Mouse (Mus musculus): Measurements from ENCODE around the gene Sdc3. TPM values are rescaled to one million over a fixed set of nuclear protein-coding genes. Genes with fewer than 3 reads are reported as not detected.

Gene Sdc3
- polyA plus RNA-seq, 1 experiment from 2014 or later, result 8.0 TPM

DNA sequence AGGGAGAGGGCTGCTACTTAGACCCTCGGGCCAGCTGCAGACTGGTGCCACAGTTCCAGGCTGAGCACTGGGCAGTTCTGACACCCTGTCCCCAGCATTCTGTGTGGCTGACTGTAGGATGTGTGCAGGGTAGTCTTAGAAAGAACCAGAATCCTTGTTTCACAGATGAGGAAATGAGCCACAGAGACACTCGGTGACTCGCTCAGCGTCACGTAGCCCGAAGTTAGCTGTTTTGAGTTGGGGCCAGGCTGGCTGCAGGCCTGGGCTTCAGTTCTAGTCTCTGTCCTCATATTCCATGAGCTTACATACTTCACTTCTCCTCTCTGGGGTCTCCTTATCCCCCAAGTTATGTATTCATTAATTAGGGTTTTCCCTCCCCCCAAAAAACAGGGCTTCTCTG is 3.6 kb downstream of the Sdc3 start:
- H3K9ac ChIP-seq, result no peak overlapping the region
- WGBS (ENCODE audit: insufficient replicate concordance), result 77% methylated on average over 6 of the region's 6 CpGs
- H3K9me3 ChIP-seq (replicated peaks), result no peaks in the 10 kb centered on the region
- H3K4me1 ChIP-seq, result peaks cover 33% of the 10 kb centered on the region
- no peaks in the 10 kb centered on the region for H3K36me3 ChIP-seq
- H3K4me2 ChIP-seq, result no peak overlapping the region
- peaks cover 66% of the 10 kb centered on the region for H3K27me3 ChIP-seq (replicated peaks)
- ATAC-seq, result no peak
- H3K27ac ChIP-seq, result no peak overlapping the region
- H3K4me3 ChIP-seq, result no peak overlapping the region

GRCm38 (mm10) chr4:130797201-130798051 is 5.1 kb downstream of the Sdc3 start:
- Histone ChIP-seq H3K36me3 (no peaks in the 10 kb centered on the region), H3K4me3 (no peak overlapping the region), H3K9ac (no peak overlapping the region), H3K4me2 (peak overlapping the region; percentile 16; the same call in 1 of the 2 replicates), H3K9me3 (replicated peaks) (no peaks in the 10 kb centered on the region), H3K27me3 (replicated peaks) (peaks cover 51% of the 10 kb centered on the region), H3K4me1 (peaks cover 34% of the 10 kb centered on the region), H3K27ac (0 out of 2 replicates have a peak overlapping the region, but pooled peaks have one; percentile 30)
- WGBS (ENCODE audit: insufficient replicate concordance), result 28% methylated on average over 15 of the region's 15 CpGs
- ATAC-seq, result no peak

- Histone ChIP-seq H3K9ac (no peak overlapping the region), H3K27ac (no peak overlapping the region), H3K36me3 (no peaks in the 10 kb centered on the region), H3K9me3 (replicated peaks) (no peaks in the 10 kb centered on the region), H3K27me3 (replicated peaks) (peaks cover 41% of the 10 kb centered on the region), H3K4me1 (peaks cover 29% of the 10 kb centered on the region), H3K4me2 (no peak overlapping the region), H3K4me3 (no peak overlapping the region)
- WGBS (ENCODE audit: insufficient replicate concordance), result 41% methylated on average over 1 of the region's 1 CpGs
- ATAC-seq, result no peak
Measured at GRCm38 (mm10) chr4:130798416-130798815, 6.1 kb downstream of the Sdc3 start.

GRCm38 (mm10) chr4:130799118-130799517 is 6.8 kb downstream of the Sdc3 start:
- 46% methylated on average over 4 of the region's 4 CpGs for WGBS (ENCODE audit: insufficient replicate concordance)
- Histone ChIP-seq H3K9me3 (replicated peaks) (no peaks in the 10 kb centered on the region), H3K4me2 (no peak overlapping the region), H3K9ac (no peak overlapping the region), H3K4me3 (no peak overlapping the region), H3K27ac (no peak overlapping the region), H3K4me1 (peaks cover 29% of the 10 kb centered on the region), H3K27me3 (replicated peaks) (peaks cover 36% of the 10 kb centered on the region), H3K36me3 (no peaks in the 10 kb centered on the region)
- no peak for ATAC-seq

GRCm38 (mm10) chr4:130799582-130799981 is 7.2 kb downstream of the Sdc3 start:
- H3K4me1 ChIP-seq, result peaks cover 29% of the 10 kb centered on the region
- 40% methylated on average over 5 of the region's 5 CpGs for whole genome bisulfite sequencing (ENCODE audit: insufficient replicate concordance)
- no peak overlapping the region for H3K9ac ChIP-seq
- no peak overlapping the region for H3K27ac ChIP-seq
- ATAC-seq, result no peak
- no peaks in the 10 kb centered on the region for H3K9me3 ChIP-seq (replicated peaks)
- peaks cover 31% of the 10 kb centered on the region for H3K27me3 ChIP-seq (replicated peaks)
- no peaks in the 10 kb centered on the region for H3K36me3 ChIP-seq
- no peak overlapping the region for H3K4me2 ChIP-seq
- no peak overlapping the region for H3K4me3 ChIP-seq

DNA sequence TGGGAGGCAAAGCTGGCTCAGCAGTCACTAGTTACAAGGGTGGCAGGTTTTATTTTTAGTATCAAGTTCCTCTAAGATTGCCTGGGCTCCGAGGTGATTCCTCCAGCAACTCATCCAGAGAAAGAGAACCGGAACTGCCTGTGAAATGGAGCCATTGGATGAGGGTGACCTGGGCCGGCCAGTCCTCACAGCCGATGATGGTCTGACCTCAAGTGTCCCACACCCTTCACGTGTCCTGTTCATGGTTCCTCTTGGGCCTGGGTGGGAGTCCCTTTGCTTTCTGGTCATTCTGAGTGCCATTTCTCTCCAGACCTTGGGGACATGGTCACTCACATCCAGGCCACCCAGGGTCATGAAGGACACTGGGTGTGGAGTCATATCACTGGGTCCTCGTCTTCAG is 7.8 kb downstream of the Sdc3 start:
- Histone ChIP-seq H3K4me3 (no peak overlapping the region), H3K9me3 (replicated peaks) (no peaks in the 10 kb centered on the region), H3K27me3 (replicated peaks) (peaks cover 26% of the 10 kb centered on the region; the same call in 1 of the 2 replicates), H3K4me2 (no peak overlapping the region), H3K9ac (no peak overlapping the region), H3K27ac (no peak overlapping the region), H3K4me1 (peaks cover 29% of the 10 kb centered on the region), H3K36me3 (no peaks in the 10 kb centered on the region)
- no peak for ATAC-seq
- WGBS (ENCODE audit: insufficient replicate concordance), result 63% methylated on average over 6 of the region's 6 CpGs

- WGBS (ENCODE audit: insufficient replicate concordance), result 75% methylated on average over 5 of the region's 5 CpGs
- Histone ChIP-seq H3K4me1 (peaks cover 29% of the 10 kb centered on the region), H3K36me3 (no peaks in the 10 kb centered on the region), H3K4me3 (no peak overlapping the region), H3K4me2 (no peak overlapping the region), H3K9ac (no peak overlapping the region), H3K9me3 (replicated peaks) (no peaks in the 10 kb centered on the region), H3K27me3 (replicated peaks) (peaks cover 16% of the 10 kb centered on the region; the same call in 1 of the 2 replicates), H3K27ac (no peak overlapping the region)
- ATAC-seq, result no peak
Measured at GRCm38 (mm10) chr4:130801198-130801597, 8.9 kb downstream of the Sdc3 start.

DNA sequence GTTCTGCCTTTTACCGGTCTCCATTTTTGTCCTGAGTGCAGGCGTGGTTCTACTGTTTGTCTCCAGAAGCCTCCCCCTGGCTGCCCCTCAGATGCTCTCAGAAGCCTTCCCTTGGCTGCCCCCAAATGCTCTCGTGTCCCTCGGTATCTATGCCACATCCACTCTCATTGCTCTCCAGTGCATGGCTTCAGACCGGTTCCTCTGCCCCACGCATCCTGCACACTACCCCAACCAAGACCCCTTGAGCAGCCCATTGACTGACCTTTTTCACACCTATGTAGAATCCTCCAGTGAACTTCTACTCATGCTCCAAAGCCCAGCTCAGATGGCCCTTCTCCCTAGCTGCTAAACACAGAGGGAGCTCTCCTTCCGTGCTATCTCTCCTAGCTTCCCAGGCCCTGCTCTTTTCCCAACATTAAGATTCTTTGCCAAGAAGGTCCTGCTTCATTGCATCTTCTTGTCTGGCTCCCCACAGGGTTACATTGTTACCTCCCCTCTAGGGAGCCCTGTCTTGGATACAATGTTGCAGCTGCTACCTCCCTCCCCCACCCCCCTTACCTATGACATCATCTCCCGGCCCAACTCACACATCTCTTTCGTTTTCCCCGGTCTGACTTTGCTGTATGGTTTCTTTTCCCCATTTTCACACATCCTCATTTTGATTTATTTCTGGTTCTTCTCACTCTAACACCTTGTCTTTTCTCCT is 9.4 kb downstream of the Sdc3 start:
- no peaks in the 10 kb centered on the region for H3K36me3 ChIP-seq
- no peaks in the 10 kb centered on the region for H3K9me3 ChIP-seq (replicated peaks)
- H3K4me1 ChIP-seq, result peaks cover 28% of the 10 kb centered on the region
- 56% methylated on average over 10 of the region's 10 CpGs for WGBS (ENCODE audit: insufficient replicate concordance)
- H3K27ac ChIP-seq, result no peak overlapping the region
- H3K27me3 ChIP-seq (replicated peaks), result peaks cover 10% of the 10 kb centered on the region; the same call in 1 of the 2 replicates
- H3K4me2 ChIP-seq, result no peak overlapping the region
- H3K9ac ChIP-seq, result no peak overlapping the region
- ATAC-seq, result no peak
- no peak overlapping the region for H3K4me3 ChIP-seq

DNA sequence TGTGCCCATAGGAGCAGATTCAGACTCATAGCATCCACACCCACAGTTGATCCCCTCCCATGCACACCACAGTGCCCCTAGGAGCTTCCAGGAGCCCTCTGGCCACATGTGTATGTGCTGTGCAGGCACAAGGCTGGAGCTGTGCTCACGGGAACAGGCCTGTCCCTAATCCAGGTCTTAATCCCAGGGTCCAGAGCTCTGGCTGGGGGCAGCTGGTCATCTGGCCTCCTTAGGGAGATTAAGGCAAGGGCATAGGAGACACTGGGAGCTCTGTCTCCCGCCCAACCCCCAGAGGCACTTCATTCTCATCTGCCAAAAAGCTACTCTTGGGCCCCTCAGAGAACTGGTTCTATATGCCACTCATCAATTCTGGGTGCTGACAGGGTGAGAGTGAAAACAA is 11.3 kb downstream of the Sdc3 start:
- H3K9ac ChIP-seq, result no peak overlapping the region
- no peak overlapping the region for H3K27ac ChIP-seq
- no peak for ATAC-seq
- no peaks in the 10 kb centered on the region for H3K36me3 ChIP-seq
- H3K4me1 ChIP-seq, result peaks cover 16% of the 10 kb centered on the region
- WGBS (ENCODE audit: insufficient replicate concordance), result 61% methylated on average over 2 of the region's 2 CpGs
- H3K9me3 ChIP-seq (replicated peaks), result no peaks in the 10 kb centered on the region
- H3K27me3 ChIP-seq (replicated peaks), result no peaks in the 10 kb centered on the region
- no peak overlapping the region for H3K4me3 ChIP-seq
- no peak overlapping the region for H3K4me2 ChIP-seq

DNA sequence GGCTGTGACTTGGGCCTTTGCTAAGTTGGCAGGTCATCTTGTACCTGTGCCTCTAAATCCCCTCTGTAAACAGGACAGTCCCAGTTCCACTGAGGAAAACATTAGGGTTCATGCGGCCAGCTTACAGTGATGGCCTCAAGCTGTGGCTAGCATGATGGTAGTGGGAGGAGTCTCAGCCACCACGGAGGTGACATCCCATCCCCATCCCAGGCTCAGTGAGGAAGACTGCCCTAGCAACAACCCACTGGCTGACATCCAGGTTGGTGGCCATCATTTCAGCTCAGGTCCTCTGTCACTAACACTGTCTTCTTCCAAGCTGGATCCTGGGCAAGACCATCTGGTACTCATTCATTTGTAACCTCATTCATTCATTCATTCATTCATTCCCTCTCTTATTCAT is 12.0 kb downstream of the Sdc3 start:
- Histone ChIP-seq H3K4me1 (peaks cover 11% of the 10 kb centered on the region; the same call in 1 of the 2 replicates), H3K4me3 (no peak overlapping the region), H3K9ac (no peak overlapping the region), H3K27ac (no peak overlapping the region), H3K9me3 (replicated peaks) (no peaks in the 10 kb centered on the region), H3K4me2 (no peak overlapping the region), H3K27me3 (replicated peaks) (no peaks in the 10 kb centered on the region), H3K36me3 (no peaks in the 10 kb centered on the region)
- ATAC-seq, result no peak
- 51% methylated on average over 2 of the region's 2 CpGs for WGBS (ENCODE audit: insufficient replicate concordance)

- Histone ChIP-seq H3K4me2 (no peak overlapping the region), H3K27ac (no peak overlapping the region), H3K9me3 (replicated peaks) (no peaks in the 10 kb centered on the region), H3K9ac (no peak overlapping the region), H3K4me1 (0 out of 2 replicates have a peak, but pooled peaks cover 6% of the 10 kb centered on the region), H3K27me3 (replicated peaks) (no peaks in the 10 kb centered on the region), H3K36me3 (no peaks in the 10 kb centered on the region), H3K4me3 (no peak overlapping the region)
- WGBS (ENCODE audit: insufficient replicate concordance), result 64% methylated on average over 7 of the region's 7 CpGs
- ATAC-seq, result no peak
Measured at GRCm38 (mm10) chr4:130804771-130805361, 12.5 kb downstream of the Sdc3 start.

DNA sequence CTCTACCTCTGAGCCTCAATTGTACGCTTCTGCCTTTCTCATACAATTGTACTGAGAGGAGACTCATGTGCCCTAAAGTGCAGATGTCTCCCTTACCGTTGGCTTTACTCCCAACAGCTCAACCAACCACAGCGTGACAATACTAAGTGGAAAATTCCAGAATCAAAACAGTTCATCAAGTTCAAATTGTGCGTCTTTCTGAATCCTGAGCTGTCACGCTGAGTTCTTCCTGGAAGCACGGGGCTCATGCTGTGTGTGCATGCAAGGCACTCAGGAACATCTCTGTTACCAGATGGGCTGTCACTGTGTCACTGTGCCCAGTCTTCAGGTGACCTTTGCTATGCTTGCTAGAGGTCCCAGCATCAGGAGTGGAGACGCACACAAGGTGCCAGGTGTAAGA is 13.4 kb downstream of the Sdc3 start:
- Histone ChIP-seq H3K27ac (no peak overlapping the region), H3K27me3 (replicated peaks) (no peaks in the 10 kb centered on the region), H3K9ac (no peak overlapping the region), H3K4me2 (no peak overlapping the region), H3K4me1 (0 out of 2 replicates have a peak, but pooled peaks cover 6% of the 10 kb centered on the region), H3K36me3 (no peaks in the 10 kb centered on the region), H3K4me3 (no peak overlapping the region), H3K9me3 (replicated peaks) (no peaks in the 10 kb centered on the region)
- WGBS (ENCODE audit: insufficient replicate concordance), result 66% methylated on average over 7 of the region's 7 CpGs
- ATAC-seq, result no peak

Data from liver, embryonic 12.5 days (tissue).